Mouse (Mus musculus) frontal cortex, adult 2 months (tissue): ENCODE data around the gene Cela3a. TPM values are rescaled to one million over a fixed set of nuclear protein-coding genes. Genes with fewer than 3 reads are reported as not detected.
"Not testable (repeated sequence)": the region's sequence is repeated elsewhere in the genome, so short reads cannot be mapped to it uniquely, and the experiment has no call there.

ENCODE experiments used
- DNase-seq, 2 experiments: peaks; one replicate each; pipeline ENCODE4 v3.0.0; 2022; ENCODE audit warnings: low spot score in 1 of 2; ENCODE audit errors: extremely low spot score in 1 of 2
- polyA plus RNA-seq: library from polyadenylated mRNA; depleted of rRNA; stranded (reverse); fragments of >200 nt; gene quantifications from 2 replicates; pipeline ENCODE4 v1.2.3, GENCODE M21; 2012; rRNA removed

Gene Cela3a
- not detected in 2 replicates for polyA plus RNA-seq

DNA sequence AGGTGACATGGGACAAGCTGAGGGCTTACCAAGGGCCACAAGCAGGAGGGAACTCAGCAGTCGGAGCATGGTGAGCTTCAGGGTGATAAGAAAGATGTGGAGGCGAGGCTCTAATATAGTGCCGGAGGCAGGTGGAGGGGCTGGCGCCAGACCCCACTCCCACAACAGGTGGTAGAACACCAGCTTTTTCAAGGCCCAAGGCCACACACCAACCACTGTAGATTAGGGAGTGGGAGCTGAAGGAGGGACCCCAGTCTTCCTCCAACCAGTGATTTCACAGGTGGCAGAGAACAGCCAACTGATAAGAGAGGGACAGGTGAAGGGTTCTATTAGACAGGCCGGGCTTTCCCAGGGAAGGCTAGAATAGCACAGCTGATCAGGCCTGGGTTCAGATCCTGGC is at the start of gene Cela3a:
Cela3a (minus strand) TSS at position 101 of the 400 bp plus-strand sequence.
- no peak for DNase-seq

DNA sequence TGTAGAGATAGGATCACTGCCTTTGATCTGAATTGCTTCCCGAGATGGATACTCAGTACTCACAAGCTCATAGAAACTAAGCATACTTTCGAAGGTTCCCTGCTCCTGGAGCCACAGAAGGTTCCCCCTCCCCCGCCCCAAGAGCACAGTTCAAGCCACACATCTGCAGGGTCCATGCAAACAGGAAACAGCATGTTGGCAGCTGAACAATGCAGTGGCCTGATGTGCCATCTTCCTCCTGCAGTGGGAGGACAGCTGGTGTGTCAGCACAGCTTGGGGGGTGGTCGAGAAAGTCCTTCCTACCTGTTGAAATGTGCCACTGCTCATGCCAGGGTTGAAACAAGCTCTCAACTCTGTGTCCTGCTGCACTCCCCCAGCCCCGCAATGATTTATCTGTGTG is 49.3 kb upstream of the Cela3a start:
- no peak for DNase-seq

DNA sequence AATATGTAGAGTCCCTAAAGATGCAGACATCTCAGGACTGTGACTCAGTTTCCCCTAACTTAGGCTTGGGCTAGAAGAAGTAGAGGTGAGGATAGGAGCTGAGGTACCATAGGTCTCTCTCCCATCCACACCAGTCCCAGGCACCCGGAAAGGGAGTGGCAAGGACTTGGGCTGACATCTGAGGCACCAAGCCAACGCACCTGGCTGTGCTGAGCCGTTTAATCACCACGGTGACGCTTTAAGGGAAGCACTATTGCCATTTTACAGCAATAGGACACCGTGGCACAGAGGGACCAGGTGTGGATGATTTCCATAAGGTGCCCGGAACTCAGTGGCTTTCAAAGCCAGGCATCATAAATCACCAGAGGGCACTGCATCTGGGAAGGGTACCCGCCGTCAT is 48.7 kb upstream of the Cela3a start:
- no peak for DNase-seq

GRCm38 (mm10) chr4:137457292-137457691 is 47.7 kb upstream of the Cela3a start:
- DNase-seq: no peak

GRCm38 (mm10) chr4:137456581-137456980 is 47.0 kb upstream of the Cela3a start:
- DNase-seq: no peak

DNA sequence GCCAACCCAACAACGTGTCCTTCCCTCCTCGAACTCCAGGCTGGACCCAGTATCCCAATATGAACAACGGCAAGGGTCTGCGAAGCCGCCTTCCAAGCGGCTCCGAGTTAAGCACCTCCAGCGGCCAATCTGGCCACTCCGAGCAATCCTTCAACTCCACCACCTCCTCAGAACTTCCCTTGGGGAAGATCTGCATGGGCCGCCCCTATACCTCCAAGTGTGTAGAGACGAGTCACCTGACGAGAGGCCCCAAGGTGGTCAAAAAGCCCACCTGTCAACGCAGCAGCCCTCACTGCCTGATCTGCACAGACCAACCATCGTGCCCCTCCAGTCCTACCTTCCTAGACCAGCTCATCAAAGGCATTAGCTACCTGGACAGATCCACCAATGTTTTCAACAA is 45.0 kb upstream of the Cela3a start:
- DNase-seq: no peak

GRCm38 (mm10) chr4:137453234-137453767 is 43.7 kb upstream of the Cela3a start, which contains the start of gene 1700013G24Rik:
TSS of gene 1700013G24Rik (plus strand) at chr4:137453284.
- DNase-seq: no peak

DNA sequence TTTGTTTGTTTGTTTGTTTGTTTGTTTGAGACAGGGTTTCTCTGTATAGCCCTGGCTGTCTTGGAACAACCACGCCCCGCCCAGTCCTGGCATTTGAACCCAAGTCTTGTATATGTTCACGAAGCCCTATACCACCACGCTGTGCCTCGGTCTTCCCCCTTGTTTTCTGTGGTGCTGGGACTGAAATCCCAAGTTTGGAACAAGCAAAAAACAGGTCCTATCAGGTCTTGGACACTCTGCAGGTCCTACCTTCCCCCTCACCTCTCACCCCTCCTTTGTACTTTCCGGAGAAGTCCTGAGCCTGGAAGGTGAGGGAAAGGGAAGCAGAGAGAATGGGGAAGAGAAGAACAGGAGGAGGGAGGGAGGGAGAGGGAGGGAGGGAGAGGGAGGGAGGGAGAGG is 42.6 kb upstream of the Cela3a start:
- no peak for DNase-seq

- DNase-seq: no peak
Measured at GRCm38 (mm10) chr4:137449715-137450114, 40.1 kb upstream of the Cela3a start.

GRCm38 (mm10) chr4:137449132-137449531 is 39.5 kb upstream of the Cela3a start:
- DNase-seq: no peak

DNA sequence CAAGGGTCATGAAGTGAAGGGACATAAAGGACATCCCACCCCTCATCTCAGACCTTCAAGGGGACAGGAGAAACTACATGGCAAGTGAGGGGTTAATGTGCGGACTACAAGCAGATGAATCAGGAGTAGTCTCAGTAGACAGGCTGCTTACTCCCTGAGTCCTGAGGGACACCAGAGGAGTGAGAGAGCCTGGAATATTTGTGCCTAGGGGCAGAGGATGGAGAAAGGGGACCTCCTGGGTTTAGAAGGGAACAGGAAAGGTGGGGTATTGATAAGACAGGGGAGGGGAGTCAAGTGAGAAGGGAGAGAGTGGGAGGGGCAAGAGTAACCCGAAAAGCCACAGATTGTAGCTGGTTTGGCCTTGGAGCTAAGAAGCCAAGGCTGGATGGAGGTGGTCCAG is 39.0 kb upstream of the Cela3a start:
- no peak for DNase-seq

GRCm38 (mm10) chr4:137448197-137448596 is 38.6 kb upstream of the Cela3a start:
- peak in 1 of 2 experiments; percentile 44 for DNase-seq

- peak in 1 of 2 experiments; percentile 27 for DNase-seq
Measured at GRCm38 (mm10) chr4:137447363-137448196, 38.0 kb upstream of the Cela3a start.

GRCm38 (mm10) chr4:137445881-137446280 is 36.3 kb upstream of the Cela3a start:
- no peak for DNase-seq

GRCm38 (mm10) chr4:137443625-137444024 is 34.0 kb upstream of the Cela3a start:
- DNase-seq: peak in 1 of 2 experiments; percentile 88

DNA sequence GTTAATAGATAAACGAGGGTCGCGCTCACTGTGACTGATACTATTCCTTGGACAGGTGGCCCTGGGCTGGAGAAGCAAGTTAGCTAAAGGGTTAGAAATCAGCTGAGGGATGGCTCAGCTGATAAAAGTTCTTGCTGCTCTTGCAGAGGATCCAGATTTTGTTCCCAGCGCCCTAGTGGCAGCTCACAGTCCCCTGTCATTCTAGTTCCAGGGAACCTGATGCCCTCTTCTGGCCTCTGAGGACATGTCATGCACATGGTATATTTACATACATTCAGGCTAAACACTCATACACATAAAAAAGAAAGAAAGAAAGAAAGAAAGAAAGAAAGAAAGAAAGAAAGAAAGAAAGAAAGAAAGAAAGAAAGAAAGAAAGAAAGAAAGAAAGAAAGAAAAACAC is 31.7 kb upstream of the Cela3a start:
- DNase-seq: no peak

DNA sequence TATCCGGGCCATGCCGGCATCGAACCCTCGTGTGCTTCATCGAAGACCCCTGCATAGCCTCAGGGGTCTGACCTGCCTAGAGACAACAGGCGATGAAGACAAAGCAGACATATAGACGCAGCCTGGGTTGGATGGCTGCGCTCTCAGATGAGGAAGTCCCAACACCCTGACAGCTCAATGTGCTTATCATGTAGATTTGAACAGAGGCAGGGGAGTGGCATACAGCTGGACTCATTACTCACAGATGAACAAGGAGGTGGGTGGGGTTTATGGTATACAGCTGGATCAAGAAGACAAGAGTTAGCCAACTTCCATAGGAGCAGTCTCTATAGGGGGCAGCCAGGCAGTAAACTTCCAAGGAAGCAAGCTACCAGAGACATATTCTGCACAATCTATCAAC is 29.3 kb upstream of the Cela3a start:
- no peak for DNase-seq

DNA sequence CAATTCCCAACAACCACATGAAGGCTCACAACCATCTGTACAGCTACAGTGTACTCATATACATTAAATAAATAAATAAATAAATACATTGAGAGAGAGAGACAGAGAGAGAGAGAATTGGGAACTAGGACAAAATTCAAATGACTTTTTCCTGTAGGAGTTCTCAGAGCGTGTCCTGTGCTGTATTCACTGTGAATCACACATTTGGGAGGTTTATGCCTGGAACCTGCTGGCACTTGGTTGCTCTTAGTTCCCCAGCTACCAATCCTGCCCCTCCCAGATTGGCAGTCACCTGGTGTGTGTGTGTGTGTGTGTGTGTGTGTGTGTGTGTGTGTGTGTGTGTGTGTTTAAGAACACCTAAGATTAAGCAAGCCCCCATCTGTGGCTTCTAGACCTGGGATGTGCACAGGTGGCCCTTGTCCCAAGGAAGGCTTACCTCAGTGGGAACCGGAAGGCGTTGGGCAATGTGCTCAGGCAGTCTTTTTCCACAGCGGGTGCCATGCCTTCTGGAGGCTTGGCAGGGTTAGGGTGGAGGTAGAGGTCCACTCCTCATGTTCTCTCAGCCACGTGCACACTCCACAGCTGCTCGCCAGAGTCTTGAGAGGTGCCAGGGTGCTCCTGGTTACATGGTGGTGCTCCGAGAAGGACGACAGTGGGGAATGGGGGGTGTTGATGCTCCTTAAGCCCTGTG is 27.5 kb upstream of the Cela3a start:
- DNase-seq: peak in 1 of 2 experiments; percentile 18

GRCm38 (mm10) chr4:137432700-137433550 is 23.3 kb upstream of the Cela3a start:
- not testable (repeated sequence) for DNase-seq

- DNase-seq: no peak
Measured at GRCm38 (mm10) chr4:137430502-137430901, 20.9 kb upstream of the Cela3a start, which contains the start of gene Cela3b. TSS of gene Cela3b (minus strand) at chr4:137430540.
